Mouse (Mus musculus): ENCODE measurements at regions not wholly inside any gene's neighbourhood (a gene's known extent, or its start where the extent isn't known, plus 50 kb on each side); places are given as distances from the start of the nearest gene placed in this dataset.

GRCm38 (mm10) chr12:70590456-70591050 lies 137.7 kb downstream of the Tmx1 start:
- no peak for DNase-seq

- no peak for DNase-seq
Measured at GRCm38 (mm10) chr12:70592821-70593220, 139.9 kb downstream of the Tmx1 start.

GRCm38 (mm10) chr12:70598211-70598701 lies 145.4 kb downstream of the Tmx1 start:
- no peak for DNase-seq

- DNase-seq: no peak
Measured at GRCm38 (mm10) chr12:70599731-70600130, 146.8 kb downstream of the Tmx1 start.

GRCm38 (mm10) chr12:70603869-70604268 lies 151.0 kb downstream of the Tmx1 start:
- DNase-seq: no peak

GRCm38 (mm10) chr12:70608672-70609071 lies 155.8 kb downstream of the Tmx1 start:
- no peak for DNase-seq

GRCm38 (mm10) chr12:70609116-70609871 lies 156.4 kb downstream of the Tmx1 start:
- DNase-seq: no peak

- DNase-seq: no peak
Measured at GRCm38 (mm10) chr12:70611891-70612290, 159.0 kb downstream of the Tmx1 start.

- no peak for DNase-seq
Measured at GRCm38 (mm10) chr12:70613244-70613643, 160.3 kb downstream of the Tmx1 start.

- no peak for DNase-seq
Measured at GRCm38 (mm10) chr12:70614101-70614500, 161.2 kb downstream of the Tmx1 start.

- no peak for DNase-seq
Measured at GRCm38 (mm10) chr12:70614686-70615085, 161.8 kb downstream of the Tmx1 start.

- no peak for DNase-seq
Measured at GRCm38 (mm10) chr12:70615123-70615522, 162.2 kb downstream of the Tmx1 start.

- DNase-seq: no peak
Measured at GRCm38 (mm10) chr12:70616049-70616448, 163.2 kb downstream of the Tmx1 start.

GRCm38 (mm10) chr12:70616487-70616886 lies 163.6 kb downstream of the Tmx1 start:
- DNase-seq: no peak

GRCm38 (mm10) chr12:70617024-70617423 lies 164.1 kb downstream of the Tmx1 start:
- DNase-seq: no peak

GRCm38 (mm10) chr12:70617979-70618378 lies 165.1 kb downstream of the Tmx1 start:
- DNase-seq: no peak

GRCm38 (mm10) chr12:70619436-70619835 lies 166.5 kb downstream of the Tmx1 start:
- no peak for DNase-seq

GRCm38 (mm10) chr12:70622019-70622418 lies 169.1 kb downstream of the Tmx1 start:
- no peak for DNase-seq

- DNase-seq: peak; percentile 72
Measured at GRCm38 (mm10) chr12:70624298-70624980, 171.5 kb downstream of the Tmx1 start.

GRCm38 (mm10) chr12:70627638-70628037 lies 174.7 kb downstream of the Tmx1 start:
- no peak for DNase-seq

- DNase-seq: no peak
Measured at GRCm38 (mm10) chr12:70628384-70629365, 175.8 kb downstream of the Tmx1 start.

- no peak for DNase-seq
Measured at GRCm38 (mm10) chr12:70629371-70629770, 176.5 kb downstream of the Tmx1 start.

GRCm38 (mm10) chr12:70631281-70631680 lies 178.4 kb downstream of the Tmx1 start:
- no peak for DNase-seq
